Mouse (Mus musculus) activated CD4-positive, CD25-positive, alpha-beta regulatory T cell, adult 4 months (primary cell): ENCODE data around the gene Vdac1. TPM values are rescaled to one million over a fixed set of nuclear protein-coding genes. Genes with fewer than 3 reads are reported as not detected.
A peak's percentile ranks its signal among the peaks of the same experiment; 100 is the strongest.

ENCODE experiments used
- ATAC-seq: one replicate; pipeline ENCODE4 v1.8.0; 2017
- polyA plus RNA-seq, 2 experiments: library from polyadenylated mRNA; unstranded; fragments of 100-300 nt; shearing (Covaris generic); gene quantifications; one replicate each; pipeline ENCODE4 v1.2.1; 2017

The Vdac1 gene
- 10 to 100 TPM; 90.3 to 94.9 TPM for polyA plus RNA-seq

DNA sequence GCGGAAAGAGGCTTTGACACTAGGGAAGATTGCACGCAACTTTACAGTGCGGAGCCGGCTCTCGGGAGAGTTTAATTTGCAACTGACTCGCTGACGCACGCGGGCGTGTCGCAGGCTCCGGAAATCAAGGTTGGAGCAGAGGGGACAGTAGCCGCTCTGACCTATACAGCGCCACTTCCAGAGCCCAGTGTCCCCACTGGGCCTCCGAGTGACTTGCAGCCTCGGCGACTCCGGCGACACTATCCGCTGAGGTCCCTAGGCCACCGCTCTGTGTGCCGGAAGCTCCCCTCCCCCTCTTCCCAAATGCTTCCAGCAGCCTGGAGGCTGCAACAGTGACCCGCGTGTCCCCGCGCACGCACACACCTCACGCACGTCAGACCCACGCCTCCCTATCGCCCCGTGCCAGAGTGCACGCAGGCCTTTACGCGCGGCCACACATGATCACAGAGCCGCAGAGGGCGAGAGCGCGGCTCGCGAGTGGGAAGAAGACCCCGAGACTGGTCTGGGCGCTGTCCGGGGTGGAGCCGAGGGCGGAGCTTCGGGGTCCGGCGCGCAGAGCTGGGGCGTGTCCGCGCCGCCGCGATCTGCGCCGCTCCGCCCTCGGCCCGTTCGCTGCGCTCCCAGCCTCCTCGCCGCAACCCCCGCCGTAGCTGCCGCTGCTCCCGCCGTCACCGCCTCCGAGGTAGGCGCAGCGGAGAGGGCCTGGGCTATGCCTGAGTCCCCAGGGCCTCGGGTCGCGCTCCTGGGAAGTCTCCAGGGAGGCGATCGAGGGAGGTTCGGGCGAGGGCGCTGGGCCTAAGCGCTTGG lies at the start of gene Vdac1:
TSS of gene Vdac1 (plus strand) at position 390 of the 807 bp plus-strand sequence.
- ATAC-seq = peak; percentile 73

DNA sequence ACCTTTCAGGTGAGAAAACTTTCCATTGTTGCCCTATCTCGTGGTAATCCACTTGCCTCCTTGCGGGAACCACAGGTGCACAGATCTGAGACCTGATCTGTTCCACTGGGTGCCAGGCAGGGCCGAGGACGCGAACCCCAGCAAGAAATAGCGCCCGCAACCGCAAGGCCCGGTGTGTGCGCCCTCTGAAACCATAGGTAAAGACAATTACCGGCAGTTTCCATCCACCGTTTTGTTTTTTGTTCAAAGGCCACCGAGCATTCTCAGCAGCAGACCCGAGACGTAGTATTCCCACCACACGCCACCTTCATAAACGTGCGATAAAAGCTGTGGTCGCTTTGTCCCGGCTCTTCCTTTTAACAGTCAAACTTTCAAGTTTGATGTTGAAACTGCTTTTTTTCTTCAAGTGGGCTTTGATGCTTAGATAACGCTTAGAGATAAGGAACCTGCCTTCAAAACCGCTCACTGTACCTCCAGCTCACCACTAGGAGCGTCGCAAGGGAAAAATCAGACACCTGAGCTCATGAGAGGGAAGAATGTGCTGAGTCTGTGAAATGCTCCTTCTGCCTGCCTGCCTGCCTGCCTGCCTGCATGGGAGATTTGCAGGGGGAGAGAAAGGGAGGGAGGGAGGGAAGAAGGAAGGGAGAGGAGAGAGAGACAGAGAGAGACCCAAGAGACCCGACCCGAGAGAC lies 46.4 kb upstream of the Vdac1 start:
- ATAC-seq = peak; percentile 65

DNA sequence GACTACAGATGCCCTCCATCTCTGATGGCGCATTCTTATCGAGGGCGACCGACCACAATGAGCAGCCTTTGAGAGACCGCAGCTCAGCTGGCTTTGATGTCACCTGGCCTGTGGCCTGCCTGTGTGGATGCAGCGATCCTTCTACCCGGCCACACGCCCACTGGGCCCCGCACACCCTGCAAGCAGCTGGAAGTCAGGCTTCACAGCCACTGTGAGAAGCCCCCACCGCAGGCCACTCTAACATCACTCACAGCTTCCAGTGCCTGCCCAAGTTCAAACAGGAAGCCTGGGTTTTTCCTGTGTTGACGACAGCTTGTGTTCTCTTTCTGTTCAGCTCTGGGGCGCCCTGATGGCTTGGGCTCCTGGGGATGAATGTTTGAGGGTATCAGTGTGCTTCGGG lies 42.2 kb upstream of the Vdac1 start:
- ATAC-seq = peak; percentile 64

DNA sequence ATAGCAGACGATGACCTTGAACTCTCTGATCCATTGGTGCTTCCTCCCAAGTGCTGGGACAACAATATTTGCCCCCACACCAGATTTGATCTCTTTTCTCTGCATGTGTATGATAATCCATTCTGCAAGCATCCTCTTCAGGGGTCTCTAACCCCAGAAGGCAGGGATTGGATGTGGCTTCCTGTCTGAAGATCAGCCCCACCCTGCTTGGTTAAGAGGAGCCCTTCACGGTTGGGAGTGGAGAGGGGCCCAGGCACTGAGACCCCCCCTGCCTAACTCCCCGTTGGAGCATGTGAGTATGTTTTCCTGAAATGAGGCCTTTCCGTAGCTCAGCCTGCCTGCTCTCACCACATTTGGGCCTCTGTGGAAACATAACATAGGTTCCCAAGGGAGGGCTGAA lies 41.0 kb upstream of the Vdac1 start:
- ATAC-seq = no peak

DNA sequence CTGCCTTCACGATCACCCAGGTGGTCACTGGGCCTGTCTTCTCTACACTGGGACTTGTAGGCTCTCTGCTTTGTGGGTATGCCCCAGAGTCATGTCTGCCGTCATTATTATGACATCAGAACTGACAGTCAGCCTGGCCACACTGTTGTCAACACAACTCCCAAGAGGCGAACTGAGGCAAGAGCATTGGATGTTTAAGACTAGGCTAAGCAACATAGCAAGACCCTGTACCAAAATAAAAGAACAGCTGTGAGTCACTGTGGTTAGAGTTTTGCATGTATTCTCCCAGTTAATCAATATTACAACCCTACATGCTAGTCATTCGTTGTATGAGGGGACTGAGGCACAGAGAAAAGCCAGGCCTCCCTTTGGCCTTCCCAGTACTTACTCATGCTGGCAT lies 40.1 kb upstream of the Vdac1 start:
- no peak for ATAC-seq

DNA sequence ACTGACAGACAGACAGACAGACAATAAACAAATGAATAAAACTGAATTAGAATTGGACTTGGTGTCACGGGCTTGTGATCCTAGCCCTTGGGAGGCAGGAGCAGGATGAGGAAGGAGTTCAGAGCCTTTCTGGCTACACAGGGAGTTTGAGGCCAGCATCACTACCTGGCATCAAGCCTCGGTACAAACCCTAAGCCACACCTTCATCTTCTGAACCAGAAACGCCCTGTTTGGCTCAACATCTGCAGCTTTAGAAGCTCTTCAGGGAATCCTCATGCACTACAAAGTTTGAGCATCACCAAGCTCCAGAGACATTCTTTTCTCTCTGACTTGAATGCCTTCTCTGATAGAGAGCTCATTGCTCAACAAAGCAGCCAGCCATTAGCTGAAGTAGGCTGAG lies 39.1 kb upstream of the Vdac1 start:
- no peak for ATAC-seq

DNA sequence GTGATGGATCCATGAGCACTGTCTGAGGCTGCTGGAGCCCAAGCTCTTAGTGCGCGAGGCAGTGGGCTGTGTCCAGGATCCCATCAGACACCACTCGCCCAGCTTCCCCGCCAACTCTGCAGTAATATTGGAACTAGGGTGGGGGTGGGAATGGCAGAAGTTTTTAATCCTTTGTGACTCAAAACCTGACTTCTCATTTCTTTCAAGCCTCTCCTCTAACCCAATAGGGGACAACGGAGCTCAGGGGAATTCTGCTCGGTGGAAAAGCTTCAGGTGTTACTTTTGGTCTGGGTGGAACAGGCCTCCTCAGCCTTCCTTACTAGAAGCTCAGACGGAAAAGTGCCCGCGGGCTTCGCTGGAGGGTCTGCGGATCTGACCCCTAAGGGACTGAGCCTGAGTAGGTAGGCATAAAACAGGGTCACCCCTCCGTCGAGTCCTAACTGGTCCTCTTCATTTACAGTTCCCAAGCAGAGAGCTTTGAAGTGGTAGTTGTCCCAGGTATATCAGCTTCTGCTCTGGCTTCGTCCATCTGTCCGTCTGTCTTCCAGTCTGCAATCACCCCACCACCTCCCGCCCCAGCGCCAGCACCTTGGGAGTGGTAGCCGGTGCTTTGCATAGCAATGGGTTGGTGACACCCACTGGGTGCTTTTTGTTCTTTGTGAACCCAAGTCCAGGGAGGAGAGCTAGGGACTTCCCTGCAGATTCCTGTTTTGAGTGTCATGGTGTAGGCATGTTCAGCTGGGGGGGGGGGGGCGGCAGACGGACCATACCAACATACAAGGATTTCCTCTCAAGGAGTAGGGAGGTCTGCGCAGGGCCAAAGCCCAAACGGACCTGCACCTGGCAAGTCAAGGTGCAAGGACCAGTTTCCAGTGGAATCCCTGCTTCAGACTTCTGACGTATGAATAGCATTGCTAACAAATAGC lies 36.0 kb upstream of the Vdac1 start:
- ATAC-seq = peak; percentile 10

DNA sequence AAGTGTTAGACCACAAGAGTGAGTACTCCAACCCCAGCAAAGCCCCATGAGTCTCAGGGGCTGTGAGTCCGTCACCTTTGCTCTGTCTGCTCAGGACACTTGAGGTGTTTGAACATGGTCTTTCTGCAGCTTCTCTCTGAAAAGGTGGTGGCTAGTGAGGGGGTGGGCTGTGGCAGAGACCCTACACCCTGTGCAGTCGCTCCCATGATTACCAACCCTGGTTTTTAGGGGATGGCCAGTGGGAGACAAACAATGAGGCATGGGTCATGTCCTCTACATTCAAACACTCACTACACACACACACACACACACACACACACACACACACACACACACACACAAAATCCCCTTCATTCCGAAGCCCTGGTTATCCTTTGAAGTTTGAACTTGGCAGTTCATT lies 33.3 kb upstream of the Vdac1 start:
- ATAC-seq = no peak

DNA sequence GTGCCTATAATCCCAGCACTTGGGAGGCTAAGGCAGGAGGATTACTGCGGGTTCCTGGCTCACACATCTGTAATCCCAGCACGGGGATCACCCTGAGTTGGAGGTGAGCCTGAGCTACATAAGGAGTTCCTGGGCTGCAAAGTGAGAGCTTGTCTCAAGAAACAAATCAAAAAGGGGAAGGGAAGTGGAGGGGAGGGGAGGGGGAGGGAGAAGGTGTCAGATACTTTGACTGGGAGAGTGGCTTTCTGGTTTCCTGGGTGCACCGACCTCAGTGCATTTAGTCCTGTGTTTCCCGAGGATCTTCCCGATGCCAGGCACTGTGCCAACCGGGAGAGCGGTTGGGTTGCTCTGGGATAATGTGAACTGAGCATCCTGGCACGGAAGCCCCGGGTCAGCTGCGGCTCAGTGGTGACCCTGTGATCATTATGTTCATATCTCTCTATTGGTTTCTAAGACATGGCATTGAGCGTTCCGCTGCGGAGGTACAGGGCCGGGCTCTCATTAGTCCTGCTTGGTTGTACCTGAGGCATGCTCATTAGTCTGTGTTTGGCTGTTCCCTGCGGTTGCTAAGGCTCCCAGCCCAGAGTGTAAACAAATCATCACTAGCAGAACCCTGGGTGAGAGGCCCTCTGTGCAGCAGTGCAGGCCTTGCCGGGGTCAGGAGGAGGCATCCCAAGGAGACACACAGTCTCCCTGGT lies 28.1 kb upstream of the Vdac1 start:
- no peak for ATAC-seq

DNA sequence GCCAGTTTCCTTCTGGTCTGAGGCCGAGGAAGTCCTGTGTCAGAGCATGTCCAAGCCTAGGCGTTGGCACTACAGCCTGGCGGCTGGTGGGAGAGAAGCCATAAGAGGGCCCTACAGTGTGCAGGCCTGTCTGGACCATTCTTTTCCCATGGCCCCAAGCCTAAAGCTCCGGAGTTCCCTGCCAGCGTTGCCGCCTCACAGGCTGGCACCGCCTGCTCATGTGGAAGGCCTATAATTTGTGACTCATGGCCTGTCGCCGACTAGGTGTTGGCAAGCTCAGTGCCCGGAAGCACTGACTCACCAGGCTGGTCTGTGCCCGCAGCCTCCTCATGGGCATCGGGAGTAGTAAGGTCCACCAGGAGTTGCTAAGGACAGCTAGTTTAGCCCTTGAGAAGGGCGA lies 27.0 kb upstream of the Vdac1 start:
- ATAC-seq = no peak

DNA sequence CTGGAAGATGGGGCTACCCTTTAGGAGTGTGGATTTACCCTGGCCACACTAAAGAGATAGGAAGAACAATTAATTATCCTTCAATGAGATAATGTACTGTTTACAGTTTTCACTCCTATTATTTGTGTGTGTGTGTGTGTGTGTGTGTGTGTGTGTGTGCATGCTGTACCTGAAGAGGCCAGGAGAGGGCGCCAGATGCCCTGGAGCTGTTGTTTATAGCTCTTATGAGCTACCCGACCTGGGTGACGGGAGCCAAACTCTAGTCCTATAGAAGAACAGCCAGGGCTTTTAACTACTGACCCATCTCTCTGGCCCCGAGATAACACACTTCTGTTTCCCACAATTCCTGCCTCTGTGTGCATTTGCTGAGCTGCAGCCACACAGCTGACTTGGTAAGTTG lies 25.4 kb upstream of the Vdac1 start:
- ATAC-seq = no peak

DNA sequence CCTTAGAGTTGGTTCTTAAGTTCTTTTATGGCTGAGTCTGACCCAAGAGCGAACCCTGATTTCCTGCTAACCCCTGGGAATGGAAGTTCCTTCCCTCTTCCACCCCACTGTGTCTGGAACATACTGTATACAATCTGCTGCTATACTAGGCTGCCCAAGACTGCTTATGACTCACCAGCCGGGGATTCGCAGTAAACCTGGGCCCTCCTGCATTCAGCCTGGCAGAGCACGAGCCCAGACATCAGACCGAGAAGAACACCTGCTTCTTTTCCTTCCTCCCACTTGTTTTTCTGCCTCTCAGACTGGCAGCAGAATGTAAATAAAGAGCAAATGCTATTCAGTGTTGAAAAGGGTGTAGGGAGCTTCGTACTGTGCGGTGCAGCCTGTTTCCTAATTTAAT lies 24.7 kb upstream of the Vdac1 start:
- no peak for ATAC-seq

DNA sequence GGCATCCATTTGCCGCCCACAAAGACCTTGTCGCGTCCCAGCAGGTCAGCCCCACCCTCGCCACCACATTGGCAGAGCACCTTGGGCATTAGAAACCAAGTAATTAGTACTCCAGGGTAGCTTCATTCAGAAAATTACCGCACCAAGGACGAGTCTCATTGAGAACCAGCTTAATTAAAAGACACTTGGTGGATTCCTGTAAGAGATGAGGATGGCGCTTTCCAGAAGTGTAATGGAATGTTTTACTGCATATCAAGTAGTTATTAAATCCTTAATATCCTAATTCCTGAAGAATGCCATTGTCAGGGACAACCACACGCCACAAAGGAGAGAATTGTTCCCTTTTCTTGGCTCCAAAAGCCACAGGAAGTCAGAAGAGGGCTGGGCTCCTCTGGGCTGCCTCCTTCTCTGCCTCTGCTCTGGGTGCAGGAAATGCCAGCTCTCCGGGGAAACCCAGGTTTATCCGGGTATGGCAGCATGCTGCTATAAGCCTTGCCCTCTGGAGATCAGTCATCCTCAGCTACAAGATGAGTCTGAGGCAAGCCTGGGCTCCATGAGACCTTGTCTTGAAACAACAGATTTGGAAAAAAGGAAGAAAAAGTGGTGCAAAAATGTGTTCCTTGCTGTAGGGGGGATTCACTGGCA lies 22.9 kb upstream of the Vdac1 start:
- ATAC-seq = peak; percentile 66

DNA sequence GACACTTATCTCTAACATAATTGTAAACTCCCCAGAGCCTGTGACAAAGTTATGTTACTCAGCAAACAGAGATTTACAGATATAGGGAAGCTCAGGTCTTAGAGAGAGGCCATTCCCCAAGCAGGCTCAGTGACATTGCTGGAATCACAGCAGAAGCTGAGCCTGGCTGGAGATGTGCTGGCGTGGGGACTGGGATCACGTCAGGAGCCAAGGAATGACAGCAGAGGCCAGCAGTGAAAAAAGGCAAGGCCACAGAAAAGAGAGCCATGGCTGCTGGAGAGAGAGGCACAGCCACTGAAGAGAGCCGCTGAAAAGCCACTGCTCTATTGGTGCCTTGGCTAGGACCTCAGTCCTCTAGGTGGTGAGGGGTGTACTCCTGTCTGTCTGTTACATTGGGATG lies 22.3 kb upstream of the Vdac1 start:
- no peak for ATAC-seq

DNA sequence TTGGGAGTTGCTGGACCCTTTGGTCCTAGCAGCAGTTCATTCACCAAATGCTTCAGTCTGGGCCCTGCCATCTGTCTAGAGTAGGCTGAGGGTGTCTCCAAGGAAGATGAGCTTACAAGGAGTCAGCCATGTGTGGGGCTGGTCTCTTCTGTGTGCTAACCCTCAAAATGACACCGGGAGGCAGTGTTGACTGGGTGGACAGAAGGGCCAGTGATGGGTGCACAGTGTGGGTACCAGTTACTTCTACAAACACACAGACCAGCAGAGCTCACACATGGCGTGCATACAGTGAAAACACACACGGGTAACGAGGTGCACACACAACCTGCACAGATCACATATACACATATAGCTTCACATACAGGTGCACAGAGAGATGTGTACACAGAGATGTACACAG lies 21.6 kb upstream of the Vdac1 start:
- ATAC-seq = no peak

DNA sequence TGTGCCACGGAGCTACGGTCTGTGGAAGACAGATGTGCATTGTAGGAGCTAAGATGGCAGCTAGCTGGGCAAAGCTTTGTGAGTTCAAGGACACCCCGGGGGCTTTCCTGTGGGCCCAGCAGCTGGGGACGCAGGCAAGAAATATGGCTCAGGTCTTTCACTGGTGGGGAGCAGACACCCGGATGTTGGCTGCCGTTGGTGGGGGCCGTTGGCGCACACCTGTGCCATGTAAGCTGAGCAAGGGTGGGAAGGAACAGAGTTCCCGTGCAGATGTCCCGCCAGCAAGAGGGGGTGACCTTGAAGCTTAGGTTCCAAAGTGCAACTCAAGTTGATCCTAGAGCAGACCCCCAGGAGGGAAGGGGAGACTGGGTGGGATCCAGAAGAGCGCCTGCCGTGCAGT lies 21.1 kb upstream of the Vdac1 start:
- ATAC-seq = no peak

DNA sequence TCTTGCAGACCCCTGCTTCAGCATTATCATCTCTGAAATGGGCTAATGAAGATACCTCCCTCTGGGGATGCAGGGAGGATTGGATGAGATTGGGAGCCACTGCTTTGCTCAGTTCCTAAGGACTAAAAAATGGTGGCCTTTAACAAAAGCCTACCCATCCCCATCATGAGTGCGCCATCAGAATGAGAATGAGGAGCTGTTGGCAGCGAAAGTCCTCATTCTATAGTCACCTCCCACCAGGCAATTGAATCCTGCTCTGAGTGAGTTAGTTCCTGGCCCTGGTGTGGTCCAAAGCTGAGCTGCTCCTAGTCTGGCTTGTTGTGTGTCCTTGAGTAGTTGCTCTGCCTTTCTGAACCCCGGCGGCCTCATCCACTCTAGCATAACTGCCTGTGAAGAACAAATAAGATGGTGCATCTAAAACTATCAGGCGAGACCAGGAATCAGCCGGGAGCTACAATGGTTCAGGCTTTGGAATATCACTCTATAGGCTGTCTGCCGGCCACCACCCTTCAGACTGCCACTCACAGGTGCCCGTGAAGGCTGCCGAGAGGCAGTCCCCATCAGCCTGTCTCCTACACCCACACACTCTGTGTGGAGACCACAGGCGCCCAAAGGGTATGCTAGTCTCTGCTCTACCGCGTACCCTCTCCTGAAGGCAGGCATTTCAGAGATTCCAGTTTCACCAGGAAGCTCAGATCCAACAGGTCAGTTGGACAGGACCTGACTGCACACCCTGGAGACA lies 20.4 kb upstream of the Vdac1 start:
- ATAC-seq = no peak

DNA sequence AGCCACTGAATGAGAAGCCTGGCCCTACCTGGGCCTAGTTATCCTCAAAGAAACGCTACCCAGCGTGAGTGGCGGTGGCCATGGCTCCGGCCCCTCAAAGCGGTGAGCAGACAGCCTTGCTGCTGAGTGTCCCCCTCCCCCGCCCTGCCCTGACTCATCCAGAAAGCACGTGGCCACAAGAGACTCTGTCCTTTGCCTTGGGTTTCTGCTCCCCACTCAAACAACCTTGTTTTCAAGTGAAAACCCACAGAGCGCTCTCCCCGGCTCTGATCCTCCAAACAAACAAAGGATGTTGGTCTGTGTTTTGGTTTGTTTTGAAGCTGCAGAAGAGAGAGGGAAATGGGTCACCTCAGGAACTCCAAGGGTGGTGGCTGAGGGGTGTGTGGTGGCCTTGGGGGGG lies 19.7 kb upstream of the Vdac1 start:
- peak; percentile 47 for ATAC-seq

DNA sequence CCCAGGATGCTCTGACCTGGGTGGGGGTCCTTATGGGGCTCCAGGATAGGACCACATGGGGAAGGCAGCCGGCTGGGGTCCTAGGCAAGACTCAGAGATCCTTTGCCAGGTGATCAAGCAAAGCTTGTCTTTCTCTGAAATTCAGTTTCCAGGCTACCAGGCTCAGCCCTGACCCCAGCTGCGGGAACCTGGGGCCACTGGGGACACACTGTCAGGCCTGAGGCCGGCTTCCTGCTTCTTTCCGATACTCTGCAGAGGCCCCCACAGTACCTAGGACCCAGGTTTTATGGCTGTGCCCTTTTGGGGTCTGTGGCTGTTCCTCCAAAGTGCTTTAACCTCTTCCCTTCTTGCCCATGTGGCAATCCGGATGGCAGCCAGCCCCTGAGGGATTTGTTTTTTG lies 19.2 kb upstream of the Vdac1 start:
- no peak for ATAC-seq

DNA sequence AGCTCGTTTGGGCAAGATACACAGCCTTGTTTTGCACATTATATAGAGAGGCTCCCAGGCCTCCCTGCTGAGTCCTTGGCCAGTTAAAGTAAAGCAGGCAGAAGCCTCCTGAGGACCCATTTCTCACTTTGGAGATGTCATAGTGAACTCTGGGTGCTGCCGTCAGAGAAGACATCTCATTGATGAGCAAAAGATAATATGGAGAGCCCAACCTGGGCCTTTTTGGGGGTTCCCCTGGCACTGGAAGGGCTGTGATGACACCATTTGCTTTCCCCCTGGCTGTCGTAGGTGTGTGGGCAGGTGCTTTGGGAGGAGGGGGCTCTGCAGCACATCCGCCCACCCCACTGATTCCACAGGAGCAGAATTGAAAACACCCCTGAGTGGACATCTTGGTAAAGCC lies 18.4 kb upstream of the Vdac1 start:
- ATAC-seq = peak; percentile 9

DNA sequence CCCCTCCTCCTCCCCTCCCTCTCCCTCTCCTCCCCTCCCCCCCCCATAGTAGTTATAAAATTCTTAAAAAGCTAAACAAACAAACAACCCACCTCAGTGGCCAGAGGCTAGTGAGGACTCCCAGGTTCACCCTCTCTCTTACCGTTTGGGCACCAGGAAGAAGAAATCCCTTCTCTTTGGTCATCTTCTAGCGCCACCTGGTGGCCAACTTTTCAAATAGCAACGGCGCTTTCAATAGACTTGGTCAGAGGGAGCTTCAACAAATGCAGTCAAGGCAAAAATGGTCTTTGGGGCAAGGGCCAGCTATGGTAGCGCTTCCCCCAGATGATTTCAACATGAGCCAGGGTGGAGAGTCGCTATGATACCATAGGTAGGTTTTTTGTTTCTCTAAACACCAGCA lies 17.5 kb upstream of the Vdac1 start:
- ATAC-seq = no peak
